Mouse (Mus musculus): Measurements from ENCODE around the gene Aire. TPM values are rescaled to one million over a fixed set of nuclear protein-coding genes. Genes with fewer than 3 reads are reported as not detected.
"Not testable (repeated sequence)": the region's sequence is repeated elsewhere in the genome, so short reads cannot be mapped to it uniquely, and the experiment has no call there.

Gene Aire
- polyA plus RNA-seq, 1 experiment from 2014 or later = 0.11 TPM

DNA sequence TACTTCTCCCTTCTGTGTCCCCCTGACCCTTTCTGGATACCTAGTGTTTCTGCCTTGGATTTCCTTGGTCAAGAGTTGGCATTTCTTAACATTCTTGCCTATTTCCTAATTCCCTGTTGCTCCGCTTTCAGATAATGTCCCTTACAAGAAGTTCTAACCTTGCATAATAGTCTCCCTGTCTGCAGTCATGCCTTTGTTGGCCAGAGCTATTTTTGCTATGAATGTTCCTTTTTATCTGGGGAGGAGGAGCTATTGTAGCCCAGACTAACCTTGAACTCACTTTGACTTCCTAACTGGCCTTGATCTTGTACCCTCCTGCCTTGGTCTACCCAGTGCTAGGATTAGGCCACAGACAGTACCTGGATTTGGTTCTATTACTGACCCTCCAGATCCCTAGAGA lies 27.9 kb downstream of the Aire start:
- H3K9me3 ChIP-seq = no peaks in the 10 kb centered on the region
- H3K27ac ChIP-seq = no peak overlapping the region
- 97% methylated on average over 1 of the region's 1 CpGs for WGBS
- H3K27me3 ChIP-seq = 0 out of 2 replicates have a peak, but pooled peaks cover 2% of the 10 kb centered on the region
- no peak overlapping the region for H3K4me2 ChIP-seq
- no peak for ATAC-seq (ENCODE audit: low FRiP score)
- no peak overlapping the region for H3K4me3 ChIP-seq (replicated peaks)
- H3K4me1 ChIP-seq = peaks cover 2% of the 10 kb centered on the region; the same call in 1 of the 2 replicates
- H3K9ac ChIP-seq = no peak overlapping the region
- no peaks in the 10 kb centered on the region for H3K36me3 ChIP-seq (replicated peaks)

DNA sequence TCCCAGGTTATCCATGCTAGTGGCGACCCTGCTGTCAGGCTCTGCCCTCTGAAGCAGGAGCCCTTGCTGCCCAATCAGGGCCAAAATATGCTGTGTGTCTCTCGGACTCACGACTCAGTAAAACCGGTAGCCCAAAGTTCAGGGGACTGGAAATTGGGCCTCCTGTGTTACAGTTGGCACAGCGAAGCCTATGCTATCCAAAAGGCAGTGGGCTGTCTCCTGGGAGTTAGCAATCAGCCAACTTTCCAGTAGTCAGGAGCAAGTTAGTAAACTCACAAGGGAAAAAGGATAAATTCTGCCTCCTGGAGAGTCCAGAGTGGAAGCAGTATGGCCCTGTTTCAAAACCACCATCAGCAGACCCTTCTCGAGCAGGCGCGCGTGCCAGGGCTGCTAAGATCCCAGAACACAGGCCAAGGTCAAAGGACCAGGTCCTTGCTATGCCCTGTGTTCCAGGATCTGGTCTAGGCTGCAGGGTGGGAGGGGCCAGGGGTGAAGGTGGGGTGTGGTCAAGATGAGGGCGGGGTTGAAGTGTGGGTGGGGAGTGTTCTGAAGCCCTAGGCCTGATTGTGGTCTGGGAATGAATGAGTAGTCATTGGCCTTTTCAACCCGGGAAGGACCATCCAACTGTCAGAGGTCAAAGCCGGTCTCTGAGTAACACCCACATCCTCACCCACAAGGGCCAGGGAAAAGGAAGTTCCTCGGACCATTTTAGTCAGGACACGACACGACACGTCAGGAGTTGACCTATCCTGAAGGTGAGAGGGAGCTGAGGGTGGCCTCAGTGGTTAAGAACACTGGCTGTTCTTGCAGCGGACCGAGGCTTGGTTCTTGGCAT lies 30.5 kb downstream of the Aire start:
- Histone ChIP-seq H3K4me1 (peaks cover 12% of the 10 kb centered on the region), H3K4me3 (replicated peaks) (no peak overlapping the region), H3K9ac (no peak overlapping the region), H3K27me3 (0 out of 2 replicates have a peak, but pooled peaks cover 2% of the 10 kb centered on the region), H3K9me3 (no peaks in the 10 kb centered on the region), H3K36me3 (replicated peaks) (no peaks in the 10 kb centered on the region), H3K27ac (no peak overlapping the region), H3K4me2 (no peak overlapping the region)
- 95% methylated on average over 18 of the region's 18 CpGs for WGBS
- no peak for ATAC-seq (ENCODE audit: low FRiP score)

DNA sequence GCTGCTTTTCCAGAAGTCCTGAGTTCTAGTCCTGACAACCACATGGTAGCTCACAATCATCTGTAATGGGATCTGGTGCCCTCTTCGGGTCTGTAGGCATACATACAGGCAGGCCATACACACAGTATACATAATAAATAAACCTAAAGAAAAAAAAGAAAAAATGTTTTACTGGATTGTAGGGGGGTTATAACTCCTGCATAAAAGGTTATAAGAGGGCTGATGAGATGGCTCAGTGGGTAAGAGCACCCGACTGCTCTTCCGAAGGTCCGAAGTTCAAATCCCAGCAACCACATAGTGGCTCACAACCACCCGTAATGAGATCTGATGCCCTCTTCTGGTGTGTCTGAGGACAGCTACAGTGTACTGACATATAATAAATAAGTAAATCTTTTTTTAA lies 32.3 kb downstream of the Aire start:
- ATAC-seq (ENCODE audit: low FRiP score); H3K9me3 ChIP-seq; H3K9ac ChIP-seq; H3K27me3 ChIP-seq; H3K27ac ChIP-seq; H3K36me3 ChIP-seq (replicated peaks); H3K4me3 ChIP-seq (replicated peaks); H3K4me2 ChIP-seq: not testable (repeated sequence)
- WGBS = 91% methylated on average over 5 of the region's 5 CpGs
- peaks cover 30% of the 10 kb centered on the region for H3K4me1 ChIP-seq

DNA sequence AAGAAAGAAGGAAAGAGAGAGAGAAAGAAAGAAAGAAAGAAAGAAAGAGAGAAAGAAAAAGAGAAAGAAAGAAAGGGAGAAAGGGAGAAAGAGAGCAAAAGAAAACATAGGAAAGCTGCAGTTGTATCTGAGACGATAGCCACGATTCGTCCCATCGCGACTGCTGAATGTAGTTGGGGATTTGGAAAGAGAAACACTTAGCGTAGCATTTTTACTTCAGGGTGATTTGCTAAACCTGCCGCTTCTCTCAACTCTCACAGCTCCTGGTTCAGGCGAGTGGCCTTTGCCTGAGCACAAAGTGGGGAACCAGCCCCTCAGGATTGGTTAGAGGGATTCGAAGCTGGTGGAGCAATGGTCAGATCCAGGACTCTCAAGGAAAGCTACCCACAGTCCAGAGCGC lies 33.1 kb downstream of the Aire start:
- H3K9me3 ChIP-seq = no peaks in the 10 kb centered on the region
- no peak for ATAC-seq (ENCODE audit: low FRiP score)
- no peak overlapping the region for H3K9ac ChIP-seq
- peak overlapping the region; percentile 85 for H3K4me2 ChIP-seq
- peaks cover 33% of the 10 kb centered on the region for H3K4me1 ChIP-seq
- H3K36me3 ChIP-seq (replicated peaks) = no peaks in the 10 kb centered on the region
- no peak overlapping the region for H3K4me3 ChIP-seq (replicated peaks)
- no peak overlapping the region for H3K27ac ChIP-seq
- 16% methylated on average over 10 of the region's 10 CpGs for WGBS
- H3K27me3 ChIP-seq = 0 out of 2 replicates have a peak, but pooled peaks cover 2% of the 10 kb centered on the region

DNA sequence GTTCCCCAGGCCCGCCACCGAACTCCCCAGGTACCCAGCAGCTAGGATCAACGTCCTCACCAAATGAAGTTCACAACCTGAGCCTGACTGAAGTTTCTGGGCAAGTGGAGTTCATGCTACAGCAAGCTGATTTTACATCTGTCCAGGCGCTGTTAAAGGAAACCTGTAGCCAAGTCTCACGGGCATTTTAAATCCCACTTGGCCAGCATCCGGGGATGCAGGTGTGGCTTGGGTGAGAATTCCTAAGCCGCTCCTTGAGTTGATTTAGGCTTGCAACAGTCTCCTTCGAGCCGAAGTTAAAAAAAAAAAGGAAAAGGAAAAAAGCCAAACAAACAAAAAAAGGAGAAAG lies 33.5 kb downstream of the Aire start, which contains the start of gene Pfkl:
TSS of gene Pfkl (minus strand) at position 139 of the 349 bp plus-strand sequence.
- H3K36me3 ChIP-seq (replicated peaks) = no peaks in the 10 kb centered on the region
- peak within 1 kb of the TSS; percentile 81 for H3K9ac ChIP-seq
- peak within 1 kb of the TSS; percentile 78 for H3K4me3 ChIP-seq (replicated peaks)
- H3K27me3 ChIP-seq = 0 out of 2 replicates have a peak, but pooled peaks cover 2% of the 10 kb centered on the region
- ATAC-seq (ENCODE audit: low FRiP score) = no peak
- H3K27ac ChIP-seq = peak within 1 kb of the TSS; percentile 98
- H3K4me1 ChIP-seq = peaks cover 33% of the 10 kb centered on the region
- under 1% methylated on average over 9 of the region's 9 CpGs for WGBS
- H3K9me3 ChIP-seq = no peaks in the 10 kb centered on the region
- H3K4me2 ChIP-seq = peak within 1 kb of the TSS; percentile 85

DNA sequence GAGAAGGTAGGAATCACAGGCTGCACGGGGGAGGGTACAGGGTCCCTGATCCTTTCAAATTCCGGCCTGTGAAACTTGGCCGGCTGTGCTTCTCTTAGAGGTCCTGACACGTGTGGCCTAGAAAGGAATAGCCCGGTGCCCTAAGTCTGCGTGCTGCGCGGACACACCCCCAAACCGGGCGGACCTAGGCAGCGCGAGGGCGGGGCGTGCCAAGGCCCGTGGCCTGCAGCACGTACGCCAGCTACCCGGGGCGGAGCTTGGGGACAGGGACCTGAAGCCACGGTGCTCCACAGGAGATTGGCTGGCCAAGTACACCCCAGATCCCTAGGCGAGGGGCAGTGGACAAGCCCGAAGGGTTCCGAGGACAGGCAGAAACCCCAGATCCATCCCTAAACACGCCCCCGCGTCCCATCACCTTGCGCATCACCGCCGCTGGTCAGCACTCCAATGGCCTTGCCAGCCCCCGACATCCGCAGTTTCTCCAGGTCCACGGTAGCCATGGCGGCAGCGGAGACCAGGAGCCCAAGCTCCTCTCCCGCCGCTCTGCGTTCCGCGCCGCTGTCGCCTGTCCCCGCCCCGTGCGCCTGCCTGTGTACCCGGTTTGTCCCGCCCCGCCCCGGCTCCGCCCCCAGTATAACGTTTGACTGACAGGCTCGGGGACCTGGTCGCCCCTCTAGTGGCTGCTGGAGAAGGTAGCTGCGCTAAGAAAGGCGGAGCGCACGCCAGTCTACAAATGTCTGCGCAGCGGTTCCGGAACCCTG lies 34.0 kb downstream of the Aire start:
- peaks cover 33% of the 10 kb centered on the region for H3K4me1 ChIP-seq
- 0% methylated on average over 58 of the region's 59 CpGs for WGBS
- peak overlapping the region; percentile 98 for H3K27ac ChIP-seq
- no peaks in the 10 kb centered on the region for H3K9me3 ChIP-seq
- H3K4me3 ChIP-seq (replicated peaks) = peak overlapping the region; percentile 78
- peak; percentile 97 for ATAC-seq (ENCODE audit: low FRiP score)
- peak overlapping the region; percentile 85 for H3K4me2 ChIP-seq
- H3K36me3 ChIP-seq (replicated peaks) = peaks cover 4% of the 10 kb centered on the region
- peak overlapping the region; percentile 81 for H3K9ac ChIP-seq
- H3K27me3 ChIP-seq = 0 out of 2 replicates have a peak, but pooled peaks cover 2% of the 10 kb centered on the region

DNA sequence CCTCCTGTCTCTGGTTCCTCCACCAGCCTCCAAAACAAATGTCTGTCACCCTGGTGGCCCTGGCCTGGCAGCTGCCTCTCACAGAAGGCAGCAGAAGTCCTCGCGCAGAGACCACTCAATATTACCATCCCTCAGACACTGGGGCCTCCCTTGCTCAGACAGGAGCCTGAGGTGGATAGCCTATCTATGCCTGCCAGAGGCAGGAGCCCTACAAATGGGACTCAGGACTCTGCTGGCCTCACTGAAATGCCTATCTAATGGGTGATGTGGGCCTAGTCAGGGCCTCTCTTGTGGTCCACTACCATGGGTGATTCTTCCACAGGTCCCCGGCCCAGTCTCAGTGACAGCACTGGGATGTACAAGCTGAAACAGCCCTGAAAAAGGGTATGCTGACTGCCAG lies 35.2 kb downstream of the Aire start:
- H3K4me1 ChIP-seq = peaks cover 33% of the 10 kb centered on the region
- H3K36me3 ChIP-seq (replicated peaks) = peaks cover 6% of the 10 kb centered on the region
- H3K27me3 ChIP-seq = 0 out of 2 replicates have a peak, but pooled peaks cover 2% of the 10 kb centered on the region
- peak overlapping the region; percentile 85 for H3K4me2 ChIP-seq
- no peak overlapping the region; the same call in 1 of the 2 replicates for H3K27ac ChIP-seq
- H3K4me3 ChIP-seq (replicated peaks) = peak overlapping the region; percentile 78
- no peak for ATAC-seq (ENCODE audit: low FRiP score)
- peak overlapping the region; percentile 81 for H3K9ac ChIP-seq
- 81% methylated on average over 3 of the region's 3 CpGs for WGBS
- H3K9me3 ChIP-seq = no peaks in the 10 kb centered on the region

DNA sequence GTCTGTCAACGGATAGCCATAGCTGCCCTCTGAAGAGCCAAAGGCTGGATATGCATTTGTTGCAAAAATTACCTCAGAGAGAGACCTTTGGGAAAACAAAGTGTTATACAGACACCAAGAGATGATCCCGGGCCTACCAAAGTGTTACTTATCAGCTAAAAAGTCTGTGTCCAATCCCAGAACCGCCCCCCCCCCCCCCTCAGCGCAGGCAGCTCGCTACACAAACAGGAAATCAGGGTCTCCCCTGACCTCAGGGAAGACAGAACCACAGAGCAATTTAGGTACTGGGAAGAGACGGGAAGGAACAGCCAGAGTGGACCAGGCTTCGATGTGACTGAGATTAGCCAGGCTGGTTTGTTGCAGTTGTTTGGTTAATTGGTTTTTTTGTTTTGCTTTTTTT lies 36.2 kb downstream of the Aire start:
- Histone ChIP-seq H3K27ac (no peak overlapping the region), H3K9me3 (no peaks in the 10 kb centered on the region), H3K4me3 (replicated peaks) (no peak overlapping the region), H3K9ac (0 out of 2 replicates have a peak overlapping the region, but pooled peaks have one; percentile 4), H3K4me2 (peak overlapping the region; percentile 22), H3K27me3 (0 out of 2 replicates have a peak, but pooled peaks cover 2% of the 10 kb centered on the region), H3K36me3 (replicated peaks) (peaks cover 15% of the 10 kb centered on the region), H3K4me1 (peaks cover 33% of the 10 kb centered on the region)
- WGBS = 44% methylated on average over 7 of the region's 7 CpGs
- no peak for ATAC-seq (ENCODE audit: low FRiP score)

DNA sequence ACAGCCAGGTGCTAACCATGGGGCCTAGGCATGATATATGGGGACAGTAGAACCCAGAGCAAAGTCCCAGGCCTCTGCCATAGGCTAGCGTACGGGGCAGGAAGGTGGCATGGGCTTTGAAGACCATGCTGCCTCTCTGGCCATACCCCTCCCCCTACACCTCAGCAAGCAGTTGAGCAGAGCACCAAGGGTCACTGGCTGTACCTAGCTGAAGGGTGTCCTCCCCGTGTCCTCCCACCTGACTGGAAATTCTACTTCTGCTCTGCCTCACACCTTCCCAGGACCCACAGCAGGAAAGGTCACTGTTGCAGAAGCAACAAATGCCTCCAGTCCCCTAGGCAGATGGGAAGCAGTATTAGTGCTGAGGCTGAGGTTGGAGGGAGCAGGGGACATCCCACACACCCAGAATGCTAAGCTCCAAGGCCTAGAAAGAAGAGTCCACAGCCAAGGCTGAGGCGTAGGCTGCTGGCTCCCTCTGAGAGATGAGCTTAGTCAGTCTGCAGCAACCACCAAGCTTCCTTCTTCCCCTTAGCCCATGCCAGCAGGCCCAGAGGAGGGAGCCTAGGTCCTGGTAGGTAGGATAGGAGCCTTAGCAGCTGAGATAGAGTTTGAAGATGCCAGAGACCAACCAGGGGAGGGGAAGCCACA lies 37.5 kb downstream of the Aire start:
- peaks cover 27% of the 10 kb centered on the region for H3K36me3 ChIP-seq (replicated peaks)
- H3K9me3 ChIP-seq = no peaks in the 10 kb centered on the region
- peaks cover 33% of the 10 kb centered on the region for H3K4me1 ChIP-seq
- no peak overlapping the region for H3K27ac ChIP-seq
- H3K4me3 ChIP-seq (replicated peaks) = no peak overlapping the region
- 94% methylated on average over 4 of the region's 4 CpGs for WGBS
- no peak for ATAC-seq (ENCODE audit: low FRiP score)
- H3K4me2 ChIP-seq = no peak overlapping the region
- peak overlapping the region; percentile 33; the same call in 1 of the 2 replicates for H3K9ac ChIP-seq
- H3K27me3 ChIP-seq = 0 out of 2 replicates have a peak, but pooled peaks cover 2% of the 10 kb centered on the region

DNA sequence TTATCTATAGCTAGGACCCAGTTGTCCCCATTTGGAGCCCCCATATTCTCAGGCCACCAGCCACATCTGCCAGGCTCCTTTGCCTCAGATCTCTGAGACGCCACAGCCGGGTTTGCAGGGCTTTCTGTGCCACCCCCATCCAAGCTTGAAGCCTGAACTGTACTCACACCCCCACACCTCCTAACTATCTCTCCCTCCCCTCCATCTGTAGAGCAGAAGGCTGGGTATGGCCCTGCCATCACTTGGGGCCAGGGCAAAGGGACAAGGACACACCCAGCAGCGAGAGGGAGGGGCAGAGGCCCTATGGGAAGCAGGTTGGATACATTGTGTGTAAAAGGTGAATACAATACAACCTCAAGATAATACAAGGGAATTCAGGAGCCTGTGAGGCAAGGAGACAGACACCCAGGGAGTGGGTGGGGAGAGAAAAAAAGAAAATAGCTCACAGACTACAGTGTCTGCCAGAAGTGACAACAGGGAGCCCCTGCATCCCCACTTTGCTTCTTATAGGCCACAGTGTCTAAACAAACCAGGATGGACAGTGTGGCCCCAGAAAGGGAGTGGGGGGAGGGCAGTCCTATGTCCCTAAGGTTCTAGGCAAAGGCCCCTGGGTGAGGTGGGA lies 38.8 kb downstream of the Aire start:
- Histone ChIP-seq H3K27me3 (no peaks in the 10 kb centered on the region), H3K27ac (no peak overlapping the region), H3K4me3 (replicated peaks) (no peak overlapping the region), H3K4me1 (peaks cover 33% of the 10 kb centered on the region), H3K9ac (0 out of 2 replicates have a peak overlapping the region, but pooled peaks have one; percentile 2), H3K36me3 (replicated peaks) (peaks cover 41% of the 10 kb centered on the region), H3K4me2 (no peak overlapping the region), H3K9me3 (no peaks in the 10 kb centered on the region)
- ATAC-seq (ENCODE audit: low FRiP score) = no peak
- WGBS = 95% methylated on average over 3 of the region's 3 CpGs

DNA sequence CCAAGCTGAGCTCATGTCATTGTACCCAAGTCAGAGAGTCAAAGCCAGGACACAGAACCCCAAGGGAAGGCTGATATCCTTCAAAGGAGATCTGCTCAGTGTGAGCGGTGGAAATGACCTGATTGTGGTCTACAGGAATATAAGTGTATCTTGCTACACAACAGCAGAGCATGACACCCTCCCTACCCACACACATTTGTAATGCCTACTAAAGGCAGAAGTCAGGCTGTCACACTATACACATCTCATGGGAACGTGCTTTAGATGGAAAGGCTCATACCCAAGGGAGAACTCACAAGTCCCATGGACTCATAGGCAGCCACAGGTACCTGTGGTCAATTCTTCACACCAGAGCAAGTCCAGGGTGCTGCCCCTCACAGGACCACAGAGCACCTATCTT lies 41.1 kb downstream of the Aire start:
- peaks cover 63% of the 10 kb centered on the region for H3K36me3 ChIP-seq (replicated peaks)
- no peak overlapping the region for H3K4me3 ChIP-seq (replicated peaks)
- H3K4me1 ChIP-seq = peaks cover 16% of the 10 kb centered on the region
- no peak overlapping the region for H3K27ac ChIP-seq
- H3K27me3 ChIP-seq = no peaks in the 10 kb centered on the region
- H3K9me3 ChIP-seq = no peaks in the 10 kb centered on the region
- no peak overlapping the region for H3K9ac ChIP-seq
- WGBS = 93% methylated on average over 2 of the region's 2 CpGs
- no peak overlapping the region for H3K4me2 ChIP-seq
- no peak for ATAC-seq (ENCODE audit: low FRiP score)

All from forebrain, embryonic 12.5 days (tissue).